ENCODE assay signal across 9 mouse cellular contexts in genomic region chr14:61571366-61571765, GRCm38 (mm10). TPM values are rescaled to one million over a fixed set of nuclear protein-coding genes. Genes with fewer than 3 reads are reported as not detected.
A peak's percentile ranks its signal among the peaks of the same experiment; 100 is the strongest.
DNase-seq lines count a peak whose midpoint lies in the region; ATAC-seq and TF ChIP-seq lines count a peak whose summit lies in the region.
"Had no signal": no experiment of that assay in that cellular context is flagged by ENCODE, and none has a peak within 500 bp of the region (broad histone marks: within the 10 kb centered on the region; RNA-seq: fewer than 3 reads in every experiment).

No protein-coding gene starts in this region.

- H3K27ac ChIP-seq in midbrain, embryonic 14.5 days (replicated peaks; ENCODE audit: low read depth, low read length): no peak overlapping the region
- no peak overlapping the region for H3K27ac ChIP-seq in midbrain, embryonic 13.5 days
- H3K27ac ChIP-seq in liver, adult 2 months (replicated peaks; ENCODE audit: insufficient read depth, low read depth, low read length): no peak overlapping the region

- no peak for ATAC-seq in midbrain, embryonic 14.5 days (ENCODE audit: low FRiP score, low TSS enrichment)
- ATAC-seq in midbrain, embryonic 13.5 days: no peak

- H3K4me3 ChIP-seq in midbrain, embryonic 14.5 days (replicated peaks; ENCODE audit: low read depth, low read length): no peak overlapping the region
- no peak overlapping the region for H3K4me3 ChIP-seq in midbrain, embryonic 13.5 days (replicated peaks)
- no peak overlapping the region for H3K4me3 ChIP-seq in liver, adult 2 months (ENCODE audit: insufficient read depth, low read depth, low read length)

- no peaks in the 10 kb centered on the region for H3K4me1 ChIP-seq in midbrain, embryonic 14.5 days (ENCODE audit: control insufficient read depth, insufficient read depth, low read length)
- H3K4me1 ChIP-seq in midbrain, embryonic 13.5 days (replicated peaks): no peaks in the 10 kb centered on the region
- H3K4me1 ChIP-seq in liver, adult 2 months (ENCODE audit: control insufficient read depth, insufficient read depth, low read length): 0 out of 2 replicates have a peak, but pooled peaks cover 3% of the 10 kb centered on the region

- H3K79me2 ChIP-seq in liver, adult 2 months (ENCODE audit: control insufficient read depth, insufficient read depth, low read length): no peaks in the 10 kb centered on the region

- no peak overlapping the region for H3K4me2 ChIP-seq in midbrain, embryonic 14.5 days (ENCODE audit: low read length)
- no peak overlapping the region for H3K4me2 ChIP-seq in midbrain, embryonic 13.5 days (replicated peaks)

- H3K9ac ChIP-seq in midbrain, embryonic 14.5 days (replicated peaks; ENCODE audit: low read length): no peak overlapping the region
- H3K9ac ChIP-seq in midbrain, embryonic 13.5 days (replicated peaks): no peak overlapping the region
- no peak overlapping the region for H3K9ac ChIP-seq in liver, adult 2 months (ENCODE audit: low read depth, low read length)

- 14% methylated on average over 4 of the region's 4 CpGs for WGBS in midbrain, embryonic 14.5 days
- WGBS in midbrain, embryonic 13.5 days: 16% methylated on average over 4 of the region's 4 CpGs
- WGBS in liver, adult 2 months: 23% methylated on average over 4 of the region's 4 CpGs

- H3K36me3 ChIP-seq in midbrain, embryonic 14.5 days (ENCODE audit: control insufficient read depth, insufficient read depth, low read length): no peaks in the 10 kb centered on the region
- no peaks in the 10 kb centered on the region for H3K36me3 ChIP-seq in midbrain, embryonic 13.5 days
- H3K36me3 ChIP-seq in liver, adult 2 months (ENCODE audit: control insufficient read depth, insufficient read depth, low read length): no peaks in the 10 kb centered on the region

- H3K27me3 ChIP-seq in midbrain, embryonic 14.5 days (ENCODE audit: control insufficient read depth, insufficient read depth, low read length): no peaks in the 10 kb centered on the region
- no peaks in the 10 kb centered on the region for H3K27me3 ChIP-seq in midbrain, embryonic 13.5 days
- H3K27me3 ChIP-seq in liver, adult 2 months (ENCODE audit: control insufficient read depth, insufficient read depth, low read length): no peaks in the 10 kb centered on the region

- H3K9me3 ChIP-seq in midbrain, embryonic 14.5 days (ENCODE audit: control insufficient read depth, low read length): no peaks in the 10 kb centered on the region
- H3K9me3 ChIP-seq in midbrain, embryonic 13.5 days: no peaks in the 10 kb centered on the region

- DNase-seq in midbrain, embryonic 14.5 days: peak; percentile 92
- DNase-seq in cerebellum, adult 9-10 months: peak; percentile 78
- peak; percentile 95 for DNase-seq in gastrocnemius, postnatal 10 days
- peak; percentile 80 to 90 for DNase-seq in kidney, adult 8-10 months
- DNase-seq in liver, adult 2 months (ENCODE audit: extremely low read depth, low read depth, low spot score): peak; percentile 64
- peak; percentile 51 for DNase-seq in ovary, postnatal 10 days (ENCODE audit: low spot score)
- peak; percentile 86 for DNase-seq in thymus, postnatal 0 days (ENCODE audit: low spot score)

- TF ChIP-seq POLR2A in liver, adult 2 months (IDR thresholded peaks at IDR 0.05; ENCODE audit: extremely low read depth, insufficient read depth, low read length): no peak

- peak; percentile 94 for TF ChIP-seq CTCF in liver, adult 2 months (IDR thresholded peaks at IDR 0.05; ENCODE audit: low read depth, low read length)

RNA-seq across cellular contexts. Expression of gene Spryd7, which starts 14.7 kb away (rescaled TPM):
- 51.3 and 54.8 TPM in 2 replicates for polyA plus RNA-seq in midbrain, embryonic 14.5 days (2014; fragmentation: Nextera tagmentation; extraction: Ambion mirVana)
- polyA plus RNA-seq in midbrain, embryonic 13.5 days (2015; fragmentation: Nextera tagmentation; extraction: Ambion mirVana): 31.2 and 34.4 TPM in 2 replicates
- 10 to 100 TPM; 38.3 to 41.9 TPM for total RNA-seq in gastrocnemius, postnatal 10 days (2021)
- total RNA-seq in liver, adult 2 months (2014; rRNA removed): 19.5 and 20.7 TPM in 2 replicates
- polyA plus RNA-seq in liver, adult 2 months (2012; rRNA removed): 15.1 and 17.5 TPM in 2 replicates
- polyA plus RNA-seq in thymus, postnatal 0 days (2015; fragmentation: Nextera tagmentation; extraction: Ambion mirVana): 33.9 and 35.5 TPM in 2 replicates

RNA-seq across cellular contexts. Expression of gene Trim13, which starts 26.7 kb away (rescaled TPM):
- polyA plus RNA-seq in midbrain, embryonic 14.5 days (2014; fragmentation: Nextera tagmentation; extraction: Ambion mirVana): 50.8 and 59.9 TPM in 2 replicates
- polyA plus RNA-seq in midbrain, embryonic 13.5 days (2015; fragmentation: Nextera tagmentation; extraction: Ambion mirVana): 48.4 and 54.0 TPM in 2 replicates
- 10 to 100 TPM; 18.8 to 21.7 TPM for total RNA-seq in gastrocnemius, postnatal 10 days (2021)
- total RNA-seq in liver, adult 2 months (2014; rRNA removed): 1.0 and 1.2 TPM in 2 replicates
- 0.20 and 0.64 TPM in 2 replicates for polyA plus RNA-seq in liver, adult 2 months (2012; rRNA removed)
- polyA plus RNA-seq in thymus, postnatal 0 days (2015; fragmentation: Nextera tagmentation; extraction: Ambion mirVana): 18.2 and 19.2 TPM in 2 replicates

RNA-seq across cellular contexts. Expression of gene Kcnrg, which starts 35.9 kb away (rescaled TPM):
- 2.9 and 4.3 TPM in 2 replicates for polyA plus RNA-seq in midbrain, embryonic 14.5 days (2014; fragmentation: Nextera tagmentation; extraction: Ambion mirVana)
- polyA plus RNA-seq in midbrain, embryonic 13.5 days (2015; fragmentation: Nextera tagmentation; extraction: Ambion mirVana): 3.2 and 3.4 TPM in 2 replicates
- under 1 TPM; 0.40 to 0.43 TPM for total RNA-seq in gastrocnemius, postnatal 10 days (2021)
- total RNA-seq in liver, adult 2 months (2014; rRNA removed): 0.07 TPM in 1 of 2 replicates, not detected in the other
- not detected in 2 replicates for polyA plus RNA-seq in liver, adult 2 months (2012; rRNA removed)
- polyA plus RNA-seq in thymus, postnatal 0 days (2015; fragmentation: Nextera tagmentation; extraction: Ambion mirVana): 0.91 and 1.3 TPM in 2 replicates
- polyA plus RNA-seq: large intestine, adult 2 months had no signal

Comparison
In these comparisons a context has a peak if more than half of its experiments do, and no peak if none do; other contexts are left out.
1. RNA of gene Trim13, which starts 26.7 kb away (polyA plus RNA-seq): 50.8 to 59.9 TPM in midbrain, embryonic 14.5 days, 48.4 to 54.0 TPM in midbrain, embryonic 13.5 days and 18.2 to 19.2 TPM in thymus, postnatal 0 days; 0.20 to 0.64 TPM in liver, adult 2 months; every median in the first group is over 10 times any median in the second.
2. Peak in every context shown above with its lines, with median percentiles within 50 percentile points of each other: DNase-seq.